Mouse (Mus musculus) thymus, adult 2 months (tissue): Measurements from ENCODE around the gene Cd300lf.

ENCODE experiments used
- CTCF ChIP-seq: fragments of 200-500 bp; IDR thresholded peaks from 2 replicates; pipeline ENCODE4 v1.5.1; 2012; ENCODE audit warnings: mild to moderate bottlenecking, control low read depth, low read length, moderate library complexity, borderline replicate concordance; ENCODE audit not compliant: control insufficient read depth, poor library complexity, insufficient read depth; ENCODE audit errors: extremely low read depth
- POLR2A ChIP-seq: fragments of 200-500 bp; IDR thresholded peaks from 2 replicates; pipeline ENCODE4 v1.6.1; 2012; ENCODE audit warnings: mild to moderate bottlenecking, low read length, control low read depth, moderate library complexity; ENCODE audit not compliant: control insufficient read depth, poor library complexity, insufficient read depth; ENCODE audit errors: extremely low read depth

- TF ChIP-seq CTCF, result no peak
- TF ChIP-seq POLR2A, result no peak
Measured at GRCm38 (mm10) chr11:115071015-115071551, 62.7 kb downstream of the Cd300lf start.
